Mouse (Mus musculus) cerebellum, adult 9-10 months (tissue): ENCODE data around the gene Sipa1l1.

Experiments
- DNase-seq: peaks from one replicate; pipeline ENCODE4 v3.0.0; 2022

Sipa1l1 gene

DNA sequence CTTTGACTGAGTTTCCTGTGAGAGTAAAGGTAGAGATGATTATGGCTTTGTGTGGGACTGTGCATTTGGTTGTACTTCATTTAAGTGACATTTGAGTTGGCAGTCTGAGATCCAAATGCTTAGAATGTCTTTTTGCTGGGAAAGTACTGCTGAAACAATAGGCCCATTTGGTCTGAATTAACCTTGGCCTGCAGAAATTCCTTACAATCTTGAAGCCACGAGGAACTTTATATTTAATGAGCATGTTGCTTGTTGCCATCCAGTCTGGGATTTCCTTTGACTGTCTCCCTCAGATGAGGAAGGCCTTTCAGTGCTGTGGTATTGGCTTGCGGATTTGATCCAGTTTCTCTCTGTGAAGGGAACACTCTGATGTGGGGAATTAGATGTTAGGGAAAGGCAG lies 43.9 kb downstream of the Sipa1l1 start:
- no peak for DNase-seq

DNA sequence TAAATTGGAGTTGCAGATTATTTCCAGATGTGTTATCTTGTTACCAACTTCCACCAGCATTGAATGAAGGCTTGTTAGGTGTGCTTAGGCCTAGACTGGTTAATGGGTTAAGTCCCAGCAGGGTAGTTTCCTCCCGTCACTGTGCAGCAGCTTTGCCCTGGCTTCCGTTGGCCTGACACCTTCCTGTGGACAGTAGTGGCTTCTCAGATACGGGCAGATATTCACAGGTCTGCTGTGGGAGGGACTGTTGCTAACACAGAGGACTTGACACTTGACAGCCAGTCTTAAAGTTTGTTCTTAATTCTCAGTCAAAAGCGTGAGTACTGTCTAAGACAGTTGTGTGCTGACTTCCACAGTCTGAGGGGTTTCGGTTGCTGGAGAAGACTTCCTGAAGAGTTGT lies 45.8 kb downstream of the Sipa1l1 start:
- DNase-seq: no peak

GRCm38 (mm10) chr12:82216801-82217553 lies 47.9 kb downstream of the Sipa1l1 start:
- no peak for DNase-seq

DNA sequence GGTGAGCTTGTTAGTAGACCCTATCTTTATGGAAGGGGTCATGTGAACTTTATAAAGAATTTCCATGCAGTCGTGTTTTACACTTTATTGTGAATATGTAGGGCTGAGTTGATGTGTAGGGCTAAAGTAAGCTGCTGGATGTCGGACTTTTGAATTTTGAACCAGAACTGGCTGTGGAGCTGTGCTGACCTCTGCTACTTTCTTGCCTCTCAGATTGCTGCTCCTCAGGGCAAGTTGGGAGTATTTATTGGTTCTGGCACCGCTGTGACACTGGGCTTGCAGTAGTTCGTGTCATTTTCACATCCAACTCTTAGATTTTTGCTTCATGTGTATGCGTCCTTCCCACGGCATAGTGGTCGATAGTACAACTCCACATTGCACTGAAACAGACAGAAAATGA lies 49.1 kb downstream of the Sipa1l1 start:
- no peak for DNase-seq

DNA sequence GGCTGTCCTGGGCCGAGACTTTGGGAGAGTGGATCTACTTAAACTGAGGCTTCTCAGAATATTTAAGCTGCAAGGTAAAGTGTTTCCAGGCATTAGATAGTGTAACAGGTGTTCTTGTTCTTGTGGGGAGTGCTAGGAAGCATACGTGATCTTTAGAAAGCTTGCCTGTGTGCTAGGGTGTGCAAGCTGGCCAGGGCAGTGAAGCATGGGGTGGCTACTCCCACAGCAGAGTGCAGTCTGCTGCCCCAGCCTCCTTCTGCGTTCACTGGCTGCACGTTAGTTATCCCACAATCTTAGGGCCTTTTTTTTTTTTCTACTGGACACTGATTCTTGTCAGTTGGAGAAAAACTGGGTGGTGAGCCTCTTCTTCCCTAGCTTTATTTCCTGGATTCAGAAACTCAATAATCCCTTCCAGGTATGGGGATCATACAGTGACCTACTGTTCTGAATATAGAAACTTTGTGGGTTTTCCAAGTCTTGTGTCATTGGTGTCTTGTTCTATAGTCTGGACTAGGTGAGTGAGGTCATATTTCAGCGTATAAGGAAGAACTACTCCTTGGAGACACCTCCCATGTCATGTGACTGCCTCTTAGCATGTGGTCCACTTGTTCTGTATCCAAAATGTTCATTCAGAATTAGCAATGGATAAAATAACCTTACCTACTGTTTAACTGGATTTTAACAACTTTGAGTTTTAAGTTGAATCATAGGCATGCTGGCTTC lies 51.4 kb downstream of the Sipa1l1 start:
- DNase-seq: no peak

DNA sequence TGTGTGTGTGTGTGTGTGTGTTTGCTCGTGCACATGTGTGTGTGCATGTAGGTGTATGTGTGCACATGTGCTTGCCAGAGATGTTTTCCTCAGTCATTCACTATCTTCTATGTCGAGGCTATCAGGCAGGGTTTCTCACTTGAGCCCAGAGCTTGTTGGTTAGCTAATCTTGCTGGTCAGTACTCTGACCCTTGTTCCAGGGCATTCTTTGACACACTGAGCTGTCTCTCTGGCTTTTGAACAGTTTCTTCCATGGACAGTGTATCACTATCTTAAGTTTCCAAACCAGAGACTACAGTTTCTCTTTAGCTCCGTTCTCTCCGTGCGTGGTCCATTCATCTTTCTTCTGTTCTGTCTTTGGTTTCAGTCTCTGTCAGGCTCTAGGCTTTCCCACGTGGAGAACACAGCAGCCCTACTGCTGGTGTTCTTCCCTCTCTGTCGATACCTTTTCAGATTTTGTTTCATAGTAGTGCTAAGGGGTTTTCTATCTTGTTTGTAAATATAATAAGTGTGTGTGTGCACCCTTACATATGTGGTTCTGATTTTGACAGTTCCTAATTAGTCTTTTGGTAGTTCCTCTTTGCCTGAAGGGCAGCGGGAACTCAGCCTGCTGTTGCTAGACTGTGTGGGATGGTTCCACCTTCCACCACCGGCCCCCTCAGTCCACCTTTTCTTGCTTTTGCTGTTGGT lies 54.2 kb downstream of the Sipa1l1 start:
- DNase-seq: no peak

- DNase-seq: no peak
Measured at GRCm38 (mm10) chr12:82224848-82225247, 55.7 kb downstream of the Sipa1l1 start.

DNA sequence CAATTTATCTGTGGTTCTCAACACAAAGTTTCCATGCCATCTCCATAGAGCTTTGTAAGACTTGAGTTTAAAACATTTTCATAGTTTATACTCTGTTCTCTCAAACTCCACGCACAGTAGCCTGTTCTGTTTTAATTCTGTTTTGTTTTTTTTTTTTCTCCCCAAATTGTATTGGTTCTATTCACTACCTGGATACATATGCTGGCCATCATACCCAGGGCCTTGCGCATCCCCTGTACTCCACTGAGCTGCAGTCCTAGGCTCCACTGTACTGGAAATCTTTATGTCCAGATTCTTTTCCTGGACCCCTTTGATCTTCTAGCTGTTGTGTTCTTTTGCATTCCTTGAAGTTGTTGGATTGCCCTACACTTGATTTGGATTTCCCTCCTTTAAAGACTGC lies 56.2 kb downstream of the Sipa1l1 start:
- no peak for DNase-seq

DNA sequence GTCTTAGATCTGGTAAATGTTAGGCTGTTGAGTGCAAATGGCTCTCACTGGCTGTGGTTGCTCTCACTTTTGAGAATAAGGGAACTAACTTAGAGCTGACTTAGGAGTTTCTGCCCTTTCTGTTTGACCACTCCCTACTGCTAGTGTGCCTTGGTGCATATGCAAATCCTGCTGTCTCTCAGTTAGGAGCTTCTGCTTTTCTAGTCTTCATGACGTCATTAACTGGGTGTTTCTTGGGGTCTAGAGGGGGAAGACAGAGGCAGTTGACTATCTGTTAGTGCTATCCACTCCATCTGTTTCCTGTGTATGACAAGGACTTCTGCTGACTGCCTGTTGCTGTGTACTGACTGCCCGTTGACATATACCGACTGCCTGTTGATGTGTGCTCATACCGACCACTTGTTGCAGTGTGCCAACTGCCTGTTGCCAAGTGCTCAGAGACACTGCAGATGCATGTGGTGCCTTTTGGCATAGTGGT lies 56.7 kb downstream of the Sipa1l1 start:
- DNase-seq: no peak

- no peak for DNase-seq
Measured at GRCm38 (mm10) chr12:82226311-82227066, 57.4 kb downstream of the Sipa1l1 start.

GRCm38 (mm10) chr12:82230127-82230526 lies 61.0 kb downstream of the Sipa1l1 start:
- no peak for DNase-seq

GRCm38 (mm10) chr12:82231191-82231590 lies 62.1 kb downstream of the Sipa1l1 start:
- DNase-seq: no peak

- no peak for DNase-seq
Measured at GRCm38 (mm10) chr12:82233177-82233576, 64.1 kb downstream of the Sipa1l1 start.

DNA sequence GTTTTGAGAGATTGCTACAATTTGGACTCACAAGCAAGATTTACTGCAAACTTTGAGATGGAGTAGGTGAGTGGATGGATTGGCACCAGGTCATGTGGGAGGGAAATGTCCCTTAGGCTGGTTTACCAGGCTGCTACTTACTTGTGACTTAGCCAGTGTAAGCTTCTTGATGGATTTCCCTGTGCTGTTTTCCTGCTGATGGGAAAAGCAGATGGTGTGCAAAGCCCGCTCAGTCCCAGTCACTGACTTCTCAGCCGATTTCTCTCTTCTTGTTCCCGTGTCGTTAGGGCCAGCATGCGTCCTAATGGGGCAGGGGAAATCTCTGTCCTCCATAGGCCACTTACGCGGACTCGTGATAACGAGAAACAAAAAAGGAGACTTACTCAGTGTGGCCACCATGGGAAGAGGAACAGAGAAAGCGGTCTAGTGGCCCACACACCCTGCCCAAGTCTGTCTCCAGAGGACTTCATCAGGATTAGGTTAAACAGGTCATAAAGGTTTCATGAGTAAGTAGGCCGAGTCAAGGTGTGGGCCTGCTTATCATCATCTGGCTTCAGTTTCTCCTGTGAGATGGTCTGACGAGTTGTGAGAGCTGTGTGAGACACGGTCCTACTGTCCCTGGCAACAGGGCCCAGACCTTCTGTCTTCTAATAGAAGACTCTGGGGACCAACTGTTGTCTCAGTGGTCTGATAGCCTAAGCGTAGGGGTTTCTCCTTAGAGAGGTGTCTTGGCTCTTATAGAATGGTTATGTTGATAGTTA lies 65.5 kb downstream of the Sipa1l1 start:
- DNase-seq: no peak

DNA sequence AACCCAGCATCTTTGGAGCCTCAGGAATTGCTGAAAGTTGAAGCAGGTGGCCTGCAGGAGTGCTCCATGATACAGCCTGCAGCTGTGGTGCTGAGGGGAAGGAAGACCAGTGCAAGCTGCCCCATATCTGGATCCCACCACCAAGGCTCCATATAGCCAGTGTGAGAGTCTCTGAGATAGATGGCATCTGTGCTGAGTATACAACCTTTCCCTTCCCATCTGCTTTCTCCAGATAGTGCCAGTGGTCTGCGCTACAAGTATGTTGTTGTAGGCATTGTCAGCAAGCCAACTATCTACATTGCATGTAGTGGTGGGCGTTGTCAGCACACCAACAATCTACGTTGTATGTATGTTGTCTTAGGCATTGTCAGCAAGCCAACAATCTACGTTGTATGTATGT lies 68.0 kb downstream of the Sipa1l1 start:
- no peak for DNase-seq

DNA sequence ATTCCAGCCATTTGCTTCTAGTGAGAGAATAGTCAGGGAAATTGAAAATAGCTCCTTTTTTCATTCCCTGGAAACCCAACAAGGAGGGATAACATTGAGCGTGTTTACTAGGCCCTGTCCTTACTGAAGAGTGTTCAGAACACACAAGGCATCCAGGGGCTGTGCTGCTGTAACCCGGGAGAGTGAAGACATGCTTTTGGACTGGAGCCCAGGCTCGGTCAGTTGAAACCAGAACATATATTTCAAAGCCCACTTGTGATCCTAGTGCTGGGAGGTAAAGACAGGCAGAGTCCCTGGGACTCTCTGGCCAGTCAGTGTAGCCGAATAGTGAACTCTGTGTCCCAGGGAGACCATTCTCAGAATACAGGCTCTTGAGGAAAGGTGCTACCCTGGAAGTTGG lies 68.8 kb downstream of the Sipa1l1 start:
- DNase-seq: no peak

GRCm38 (mm10) chr12:82240674-82241073 lies 71.6 kb downstream of the Sipa1l1 start:
- no peak for DNase-seq

GRCm38 (mm10) chr12:82245219-82245618 lies 76.1 kb downstream of the Sipa1l1 start:
- DNase-seq: no peak

DNA sequence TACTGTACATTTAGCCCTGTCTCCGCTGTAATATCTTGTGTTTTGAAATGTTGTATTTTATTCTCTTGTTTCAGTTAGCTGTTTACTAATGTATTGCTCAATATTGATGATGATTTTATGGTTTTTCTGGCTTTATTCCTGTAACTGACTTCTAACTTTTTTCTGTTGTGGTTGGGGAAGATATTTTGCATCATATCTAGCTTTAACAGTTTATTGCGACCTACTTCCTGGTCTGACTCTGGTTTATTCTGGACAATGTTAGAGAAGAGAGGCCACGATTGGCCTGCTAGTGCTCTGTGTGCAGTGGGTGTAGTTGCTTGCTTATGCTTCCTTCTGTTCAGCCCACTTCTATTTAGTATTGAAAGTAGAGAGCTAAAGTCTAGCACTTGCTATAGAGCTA lies 77.3 kb downstream of the Sipa1l1 start:
- DNase-seq: no peak

DNA sequence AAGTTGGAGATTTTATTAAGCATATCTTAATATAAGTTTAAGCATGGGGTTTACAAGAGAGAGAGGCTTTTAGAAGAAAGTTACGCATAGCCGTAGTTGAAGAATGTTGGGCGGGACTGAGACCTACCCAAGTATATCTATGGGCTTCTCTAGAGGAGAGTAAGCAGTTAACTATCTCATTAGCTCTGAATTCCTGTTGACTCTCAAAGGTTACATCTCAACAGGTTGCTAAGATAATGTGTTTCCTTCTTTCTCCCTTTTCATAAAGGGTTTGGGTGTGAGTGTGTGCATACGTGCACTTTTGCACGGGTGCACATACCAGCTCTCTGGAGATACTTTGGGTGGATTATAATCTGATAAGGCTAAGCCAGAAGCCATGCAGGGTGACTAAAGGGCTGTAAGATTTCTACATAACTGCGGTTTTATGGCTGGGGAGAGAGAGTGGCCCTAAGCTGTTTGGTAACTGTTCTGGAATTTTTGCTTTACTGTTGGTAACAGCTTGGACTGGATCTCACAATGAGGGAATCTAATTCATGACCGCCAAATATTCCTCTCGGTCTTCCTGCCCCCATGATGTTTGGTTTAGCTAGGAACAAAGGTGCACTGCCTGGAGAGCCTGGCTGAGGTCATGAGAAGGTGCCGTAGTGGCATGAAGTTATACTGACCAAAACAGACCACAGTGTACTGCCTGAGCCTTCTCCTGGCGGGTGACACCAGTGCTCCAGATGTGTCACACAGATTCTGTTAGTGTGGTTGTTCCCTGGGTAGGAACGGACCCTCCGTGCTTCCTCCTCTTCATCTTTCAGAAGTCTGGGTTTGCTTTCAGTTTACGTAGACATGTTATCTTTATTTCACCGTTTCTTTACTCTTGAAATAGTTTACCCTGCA lies 78.5 kb downstream of the Sipa1l1 start:
- DNase-seq: no peak

DNA sequence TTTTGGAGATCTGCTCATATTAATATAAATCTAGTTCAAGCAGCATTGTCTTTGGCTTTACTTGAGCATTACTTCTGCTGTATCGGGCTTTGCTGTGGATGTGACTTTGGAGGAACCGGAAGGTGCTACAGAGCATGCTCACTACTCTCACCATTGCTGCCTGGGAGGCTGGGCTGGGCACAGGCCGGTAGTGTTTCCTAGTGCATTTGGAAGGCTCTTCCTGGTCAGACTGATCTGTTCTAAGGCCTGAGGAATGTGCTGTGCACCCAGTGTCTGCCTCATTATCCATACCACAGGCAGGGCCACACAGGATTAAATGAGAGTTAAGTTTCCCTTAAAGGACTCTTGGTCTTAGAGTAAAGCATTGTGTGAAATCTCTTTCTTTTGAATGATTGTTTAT lies 79.4 kb downstream of the Sipa1l1 start:
- no peak for DNase-seq
